8 mouse cellular contexts compared by ENCODE assay signal in the genomic region with DNA sequence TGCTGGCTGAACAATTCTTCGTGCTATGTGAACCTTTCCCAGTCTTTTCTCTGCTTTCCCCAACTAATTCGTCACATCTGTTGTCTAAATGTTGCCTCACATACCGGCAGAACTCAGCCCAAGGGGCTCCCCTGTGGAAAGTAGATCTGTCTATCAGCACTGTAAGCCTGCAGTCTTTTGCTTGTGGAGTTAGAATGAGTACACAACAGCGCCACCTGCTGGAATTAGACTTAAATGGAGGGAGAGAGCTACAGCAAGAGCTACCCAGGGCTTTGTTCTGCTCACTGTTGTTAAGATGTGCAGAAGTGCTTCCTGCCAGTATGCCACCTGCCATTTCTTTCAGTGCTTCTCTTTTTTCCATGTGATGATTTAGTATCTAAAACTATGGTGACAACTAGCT.
DNase-seq lines count a peak whose midpoint lies in the region; ATAC-seq and TF ChIP-seq lines count a peak whose summit lies in the region.

No protein-coding gene starts in this region.

- no peak overlapping the region for H3K27ac ChIP-seq in heart, postnatal 0 days (ENCODE audit: low read depth)
- no peak overlapping the region for H3K27ac ChIP-seq in liver, postnatal 0 days (ENCODE audit: low read depth)

- H3K4me1 ChIP-seq in heart, postnatal 0 days (ENCODE audit: control insufficient read depth, insufficient read depth), result no peaks in the 10 kb centered on the region
- H3K4me1 ChIP-seq in liver, postnatal 0 days (ENCODE audit: insufficient read depth), result no peaks in the 10 kb centered on the region

- peak; percentile 88 for DNase-seq in 416B (ENCODE audit: low read depth)
- peak; percentile 84 for DNase-seq in adrenal gland, postnatal 10 days
- peak; percentile 81 for DNase-seq in embryo, embryonic 9.5 days (ENCODE audit: extremely low spot score)
- DNase-seq in heart, postnatal 0 days (ENCODE audit: low spot score), result peak; percentile 83
- peak; percentile 69 to 82 for DNase-seq in kidney, postnatal 36 days
- DNase-seq in liver, postnatal 0 days, result peak; percentile 74
- DNase-seq in ovary, postnatal 10 days (ENCODE audit: low spot score), result peak; percentile 48
- DNase-seq in thymus, postnatal 14 days, result peak; percentile 66

- no peak for TF ChIP-seq EP300 in heart, postnatal 0 days (IDR thresholded peaks at IDR 0.05; ENCODE audit: low read depth)
- no peak for TF ChIP-seq EP300 in liver, postnatal 0 days (IDR thresholded peaks at IDR 0.05; ENCODE audit: low read depth)

- no peak overlapping the region for H3K9ac ChIP-seq in heart, postnatal 0 days (replicated peaks; ENCODE audit: low read depth, low read length)
- H3K9ac ChIP-seq in liver, postnatal 0 days (replicated peaks), result no peak overlapping the region

- H3K9me3 ChIP-seq in heart, postnatal 0 days (replicated peaks; ENCODE audit: control insufficient read depth, low read length), result no peaks in the 10 kb centered on the region
- H3K9me3 ChIP-seq in liver, postnatal 0 days (ENCODE audit: low read length), result no peaks in the 10 kb centered on the region

- no peak for ATAC-seq in heart, postnatal 0 days (ENCODE audit: insufficient read depth, low read depth)
- ATAC-seq in liver, postnatal 0 days, result no peak

- H3K36me3 ChIP-seq in heart, postnatal 0 days (replicated peaks; ENCODE audit: control insufficient read depth, insufficient read depth, low read length), result no peaks in the 10 kb centered on the region
- H3K36me3 ChIP-seq in liver, postnatal 0 days (replicated peaks; ENCODE audit: insufficient read depth, low read length), result no peaks in the 10 kb centered on the region

- 9% methylated on average over 4 of the region's 4 CpGs for WGBS in heart, postnatal 0 days
- 18% methylated on average over 4 of the region's 4 CpGs for WGBS in liver, postnatal 0 days (ENCODE audit: insufficient replicate concordance)

- no peak overlapping the region for H3K4me2 ChIP-seq in heart, postnatal 0 days (ENCODE audit: low read depth, low read length)
- H3K4me2 ChIP-seq in liver, postnatal 0 days (ENCODE audit: low read depth, low read length), result no peak overlapping the region

- H3K27me3 ChIP-seq in heart, postnatal 0 days (ENCODE audit: control insufficient read depth, insufficient read depth, low read length), result no peaks in the 10 kb centered on the region
- H3K27me3 ChIP-seq in liver, postnatal 0 days (ENCODE audit: insufficient read depth, low read length), result no peaks in the 10 kb centered on the region

- peak; percentile 77 for TF ChIP-seq CTCF in heart, postnatal 0 days (IDR thresholded peaks at IDR 0.05; ENCODE audit: low read depth)
- TF ChIP-seq CTCF in liver, postnatal 0 days (IDR thresholded peaks at IDR 0.05; ENCODE audit: low read depth), result peak; percentile 77

- no peak overlapping the region for H3K4me3 ChIP-seq in heart, postnatal 0 days (ENCODE audit: low read depth, low read length)
- H3K4me3 ChIP-seq in liver, postnatal 0 days (ENCODE audit: low read depth, low read length), result no peak overlapping the region
